Mouse (Mus musculus): ENCODE data around the gene Hirip3.

The Hirip3 gene

DNA sequence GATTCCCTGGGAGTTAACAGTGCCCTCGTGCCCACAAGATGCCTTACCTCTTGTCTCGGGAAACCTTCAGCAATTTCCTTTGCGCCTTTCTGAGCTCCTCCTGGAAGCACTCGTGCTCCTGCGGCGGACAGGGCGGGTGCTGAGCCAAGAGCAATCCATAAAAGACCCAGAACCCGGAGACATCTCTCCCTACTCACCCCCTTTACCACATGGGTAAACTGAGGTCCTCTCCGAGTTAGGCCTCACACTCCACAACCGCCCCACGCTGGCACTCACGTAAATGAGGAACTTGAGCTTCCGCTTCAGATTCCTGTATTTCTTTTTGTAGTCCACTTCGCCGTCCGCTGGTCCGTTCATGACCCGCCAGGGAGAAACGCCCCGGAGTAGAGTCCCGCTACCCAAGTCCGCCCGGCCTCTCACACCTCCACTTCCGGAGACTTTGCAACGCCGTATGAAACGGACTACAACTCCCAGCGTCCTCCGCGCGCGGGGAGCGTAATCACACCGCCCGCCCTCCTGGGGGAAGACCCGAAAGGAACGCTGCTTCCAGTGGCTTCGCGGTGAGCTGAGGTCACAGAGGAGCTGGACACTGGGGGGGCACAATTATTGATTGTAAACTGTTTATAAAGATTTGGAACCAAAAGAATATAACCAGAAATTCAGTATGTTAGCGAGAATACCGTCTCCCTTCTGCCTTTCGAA, at the start of gene Hirip3:
Hirip3 (plus strand) TSS at position 544 of the 702 bp plus-strand sequence.
- peak; percentile 83 for DNase-seq (ENCODE audit: extremely low spot score, low read depth, low spot score)

DNA sequence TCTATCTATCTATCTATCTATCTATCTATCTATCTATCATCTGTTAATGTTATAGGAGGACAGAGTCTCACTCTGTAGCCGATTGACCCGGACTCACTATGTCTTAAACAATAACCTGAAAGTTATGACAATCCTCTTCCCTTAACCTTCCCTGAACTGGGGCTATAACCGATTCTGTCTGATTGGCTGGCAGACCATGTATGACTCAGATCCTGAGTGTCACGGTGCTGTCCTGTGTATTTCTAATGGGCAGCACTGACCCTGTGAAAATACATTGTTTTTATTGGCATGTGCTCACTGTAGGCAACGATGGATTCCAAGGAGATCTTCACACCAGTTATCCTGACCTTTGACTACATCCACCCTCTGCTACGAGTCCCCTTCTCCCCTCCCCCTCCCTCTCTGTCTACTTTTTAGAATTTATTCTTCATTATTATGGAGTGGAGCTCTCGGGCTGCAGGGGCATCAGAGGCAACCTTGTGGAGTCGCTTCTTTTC, 46.0 kb upstream of the Hirip3 start:
- DNase-seq (ENCODE audit: extremely low spot score, low read depth, low spot score), result no peak

DNA sequence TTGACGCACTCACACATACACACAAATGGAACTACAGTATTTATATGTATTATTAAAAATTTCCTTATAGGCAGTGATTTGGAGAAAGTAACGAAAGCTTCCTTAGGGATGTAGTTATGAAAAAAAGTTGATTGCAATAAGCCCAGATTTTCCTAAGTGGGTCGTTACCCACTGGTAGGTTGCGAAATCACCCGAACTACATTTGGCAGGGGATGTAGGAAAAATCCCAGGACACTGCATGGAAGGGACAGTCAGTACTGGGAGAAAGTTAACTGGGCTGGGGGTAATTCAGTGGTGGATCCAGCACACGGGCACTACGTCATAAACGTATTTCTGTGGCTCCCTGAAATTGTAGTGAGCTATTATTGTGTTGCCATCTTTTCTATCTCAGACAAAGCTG, 45.3 kb upstream of the Hirip3 start:
- no peak for DNase-seq (ENCODE audit: extremely low spot score, low read depth, low spot score)

DNA sequence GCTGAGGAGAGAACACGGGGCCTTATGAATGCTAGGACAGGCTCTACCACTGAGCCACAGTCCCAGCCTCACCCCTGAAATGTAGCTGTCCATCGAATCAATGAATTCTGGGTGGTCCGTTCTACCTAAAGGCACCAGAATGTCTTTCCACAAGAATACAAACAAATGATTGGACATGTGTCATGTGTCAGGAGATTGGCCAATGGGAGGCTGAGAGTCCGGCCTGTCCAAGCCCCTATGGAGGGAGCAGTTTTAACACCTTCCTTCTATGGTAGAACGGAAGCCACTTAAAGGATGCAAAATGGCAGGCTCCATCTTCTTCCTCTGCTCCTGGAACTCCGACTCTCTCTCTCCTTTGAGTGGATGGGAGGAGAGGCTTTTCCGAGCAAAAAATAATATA, 44.2 kb upstream of the Hirip3 start:
- no peak for DNase-seq (ENCODE audit: extremely low spot score, low read depth, low spot score)

- no peak for DNase-seq (ENCODE audit: extremely low spot score, low read depth, low spot score)
Observed at GRCm38 (mm10) chr7:126818818-126819217, 43.0 kb upstream of the Hirip3 start.

- peak; percentile 61 for DNase-seq (ENCODE audit: extremely low spot score, low read depth, low spot score)
Observed at GRCm38 (mm10) chr7:126821835-126822511, 39.8 kb upstream of the Hirip3 start.

- DNase-seq (ENCODE audit: extremely low spot score, low read depth, low spot score), result no peak
Observed at GRCm38 (mm10) chr7:126822741-126823140, 39.0 kb upstream of the Hirip3 start.

DNA sequence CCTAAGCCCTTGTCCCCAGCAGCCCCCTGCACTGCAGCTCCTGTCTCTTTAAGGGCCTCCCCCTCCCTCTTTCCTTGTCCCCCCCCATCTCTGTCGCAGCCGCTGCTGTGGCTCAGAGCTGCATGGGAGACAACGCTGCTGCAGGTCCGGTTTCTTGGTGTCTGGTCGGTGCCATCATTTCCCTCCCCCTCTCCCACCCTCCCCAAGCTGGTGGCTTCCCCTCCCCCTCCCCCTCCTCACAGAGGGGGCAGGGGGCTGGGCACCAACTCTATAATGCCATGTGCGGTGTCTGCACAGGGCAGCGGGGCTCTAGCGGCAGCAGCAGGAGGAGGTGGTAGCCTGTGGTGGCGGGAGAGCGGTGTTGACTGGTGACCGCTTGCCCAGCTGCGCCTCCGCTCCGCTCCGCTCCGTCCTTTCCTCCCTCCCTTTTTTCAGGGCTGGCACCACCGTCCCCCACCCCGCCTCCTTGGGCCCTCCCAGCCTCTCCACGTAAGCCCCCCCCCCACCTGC, 38.5 kb upstream of the Hirip3 start:
- no peak for DNase-seq (ENCODE audit: extremely low spot score, low read depth, low spot score)

DNA sequence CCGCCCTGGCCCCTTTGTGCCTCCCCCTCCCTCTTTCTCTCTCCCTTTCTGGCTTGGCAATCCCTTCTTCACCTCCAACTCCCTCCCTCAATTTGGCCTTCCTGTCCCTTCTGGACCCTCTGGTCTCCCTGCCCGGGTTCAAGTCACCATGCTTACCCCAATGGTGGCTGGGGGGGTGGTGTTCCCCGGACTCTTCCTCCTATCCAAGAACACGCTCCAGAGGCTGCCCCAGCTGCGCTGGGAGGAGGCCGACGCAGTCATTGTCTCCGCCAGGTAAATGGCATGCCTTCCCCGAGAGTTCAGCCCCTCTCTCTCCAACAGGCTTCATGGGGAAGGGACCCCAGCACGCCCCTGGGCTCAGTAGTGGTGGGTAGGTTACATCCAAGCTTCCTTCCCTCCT, 37.8 kb upstream of the Hirip3 start:
- no peak for DNase-seq (ENCODE audit: extremely low spot score, low read depth, low spot score)

DNA sequence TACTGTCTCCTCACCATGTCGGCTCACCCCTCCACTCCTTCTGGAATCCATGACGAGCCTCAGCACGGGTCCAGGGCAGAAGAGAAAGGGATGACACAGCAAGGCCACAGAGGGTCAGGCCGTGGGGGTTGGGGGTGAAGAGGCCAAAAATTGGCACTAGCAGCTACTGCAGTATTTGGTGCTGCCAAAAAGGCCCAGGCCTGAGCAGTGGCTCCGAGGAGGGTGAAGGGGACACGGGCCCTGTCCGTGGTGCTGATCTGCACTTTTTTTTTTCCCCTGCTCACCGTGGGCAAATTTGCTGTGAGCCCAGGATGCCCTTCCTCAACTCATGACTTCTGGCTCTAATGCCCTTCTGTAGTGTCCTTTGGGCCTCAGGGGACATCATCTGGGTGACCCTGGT, 36.4 kb upstream of the Hirip3 start:
- no peak for DNase-seq (ENCODE audit: extremely low spot score, low read depth, low spot score)

DNA sequence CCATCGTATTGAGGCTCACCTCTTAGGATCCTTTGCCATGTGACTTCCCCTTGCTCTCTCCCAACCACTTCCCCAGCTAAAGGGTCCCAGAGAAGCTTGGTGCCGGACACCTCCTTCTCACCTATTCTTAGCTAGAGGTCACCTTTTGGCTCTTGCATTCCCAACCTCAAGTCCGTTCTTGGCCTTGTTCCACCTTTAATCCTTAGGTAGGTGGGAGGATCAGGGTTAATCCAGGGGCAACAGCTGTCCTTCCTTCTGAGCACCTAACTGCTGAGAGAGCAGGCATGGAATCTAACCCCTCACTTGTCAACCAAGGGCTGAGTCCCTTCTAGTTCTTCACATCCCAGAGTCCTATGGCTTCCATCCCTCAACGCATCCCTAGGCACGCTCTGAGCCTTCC, 35.8 kb upstream of the Hirip3 start:
- no peak for DNase-seq (ENCODE audit: extremely low spot score, low read depth, low spot score)

DNA sequence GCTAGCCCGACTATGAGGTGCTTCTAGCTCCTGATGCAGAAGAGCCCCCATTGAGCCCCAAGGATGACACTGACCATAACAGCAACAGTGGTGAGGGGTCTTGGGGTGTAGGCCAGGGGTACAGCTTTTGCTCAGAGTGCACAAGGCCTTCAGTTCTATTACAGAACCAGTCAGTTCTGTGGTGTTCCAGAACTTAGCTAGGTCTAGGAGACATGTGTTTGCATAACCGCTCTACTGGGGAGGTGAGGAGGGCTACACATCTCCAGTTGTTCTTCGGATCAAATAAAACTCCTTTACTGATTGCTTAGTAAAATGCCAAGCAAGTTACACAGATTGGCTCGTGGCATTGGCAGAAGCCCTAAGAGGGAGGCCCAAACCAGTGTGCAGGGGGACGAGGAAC, 30.2 kb upstream of the Hirip3 start, which contains the start of gene 4930451I11Rik:
4930451I11Rik (minus strand) TSS at position 101 of the 400 bp plus-strand sequence.
- DNase-seq (ENCODE audit: extremely low spot score, low read depth, low spot score), result no peak

DNA sequence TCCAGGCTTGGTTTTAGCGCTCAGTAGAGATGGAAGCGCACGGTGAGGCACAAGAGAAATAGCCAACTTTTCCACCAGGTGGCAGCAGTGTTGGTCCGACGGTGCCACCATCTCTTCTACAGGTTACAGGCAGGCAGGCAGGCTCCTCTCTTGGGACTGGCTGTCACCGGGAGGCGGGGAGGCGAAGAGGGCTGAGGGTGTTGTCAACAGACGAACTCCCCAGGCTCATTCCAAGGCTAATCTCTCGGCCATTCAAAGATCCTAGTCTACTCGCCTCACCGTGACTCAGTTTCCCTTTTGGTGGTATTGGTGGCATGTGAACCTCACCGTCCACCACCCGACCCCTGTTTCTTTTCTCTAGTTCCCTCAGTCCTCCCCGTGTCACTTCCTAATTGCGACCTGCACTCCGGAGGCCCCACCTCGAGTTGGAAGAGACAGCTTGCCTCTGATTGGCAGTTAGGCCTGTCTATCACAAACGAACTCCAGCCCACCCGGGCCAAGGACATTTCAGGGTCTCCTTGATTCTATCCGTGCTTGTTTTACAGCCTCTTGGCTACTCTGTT, 29.7 kb upstream of the Hirip3 start:
- DNase-seq (ENCODE audit: extremely low spot score, low read depth, low spot score), result peak; percentile 57

DNA sequence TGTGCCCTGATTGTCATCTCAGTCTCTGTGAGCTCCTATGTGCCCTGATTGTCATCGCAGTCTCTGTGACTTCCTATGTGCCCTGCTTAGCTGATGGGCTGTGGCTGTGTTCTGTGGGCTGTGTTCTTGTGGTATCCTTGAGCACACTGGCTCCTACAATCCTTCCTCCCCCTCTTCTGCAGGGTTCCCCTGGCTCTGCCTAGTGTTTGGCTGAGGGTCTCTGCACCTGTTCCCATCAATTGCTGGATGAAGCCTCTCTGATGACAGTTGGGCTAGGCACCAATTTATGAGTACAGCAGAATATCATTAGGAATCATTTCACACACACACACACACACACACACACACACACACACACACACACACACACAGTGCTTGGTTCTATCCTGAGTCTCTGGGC, 28.5 kb upstream of the Hirip3 start:
- DNase-seq (ENCODE audit: extremely low spot score, low read depth, low spot score), result no peak

DNA sequence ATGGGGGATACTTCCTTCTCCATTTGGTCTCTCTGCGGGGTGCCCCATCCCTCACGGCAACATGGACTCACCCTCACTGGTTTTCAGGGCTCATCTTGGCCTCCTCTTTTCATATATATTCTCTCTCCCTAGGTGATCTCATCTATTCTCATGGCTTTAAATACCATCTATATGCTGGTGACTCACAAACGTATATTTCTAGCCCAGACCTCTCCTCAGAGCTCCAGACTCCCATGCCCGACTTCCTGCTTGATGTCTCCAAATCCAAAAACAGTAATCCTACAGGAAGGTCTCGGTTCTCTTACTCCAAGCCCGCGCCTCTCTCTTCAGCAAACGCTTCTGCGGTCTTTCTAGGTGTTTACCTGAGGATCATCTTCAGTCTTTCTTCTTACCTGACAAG, 18.5 kb upstream of the Hirip3 start:
- no peak for DNase-seq (ENCODE audit: extremely low spot score, low read depth, low spot score)

DNA sequence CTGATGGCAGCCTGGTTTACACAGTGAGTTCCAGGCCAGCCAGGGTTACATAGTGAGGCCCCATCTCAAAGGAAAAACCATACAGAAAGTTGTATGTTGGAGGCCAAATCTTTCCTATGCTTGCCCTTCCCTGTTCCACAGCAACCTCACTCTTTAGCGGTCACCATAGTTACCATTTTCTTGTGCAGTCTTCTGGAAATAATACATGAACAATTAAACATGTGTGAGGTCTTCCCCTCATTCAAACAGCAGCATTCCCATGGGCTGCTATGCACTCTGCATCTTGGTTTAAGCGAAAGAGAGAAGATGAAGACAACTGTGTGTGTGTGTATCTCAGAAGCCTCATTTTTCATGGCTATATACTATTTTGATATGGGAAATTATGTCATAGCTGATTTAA, 16.3 kb upstream of the Hirip3 start:
- no peak for DNase-seq (ENCODE audit: extremely low spot score, low read depth, low spot score)

DNA sequence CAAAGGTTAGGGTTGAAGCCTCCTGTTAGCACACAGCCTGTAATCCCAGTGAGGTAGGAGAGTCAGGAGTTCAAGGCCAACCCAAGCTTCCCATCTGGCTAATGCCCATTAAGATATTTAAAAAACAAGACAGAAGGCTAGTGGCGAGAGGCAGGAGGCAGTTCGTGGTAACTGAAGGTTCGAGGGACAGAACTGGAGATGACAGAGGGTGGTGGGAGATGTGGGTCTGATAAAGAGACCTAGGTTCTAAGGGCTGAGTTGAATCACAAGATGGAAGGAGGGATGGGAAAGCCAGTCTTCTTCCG, 14.7 kb upstream of the Hirip3 start, which contains the start of gene Doc2a:
Doc2a (plus strand) TSS at position 301 of the 305 bp plus-strand sequence.
- no peak for DNase-seq (ENCODE audit: extremely low spot score, low read depth, low spot score)

DNA sequence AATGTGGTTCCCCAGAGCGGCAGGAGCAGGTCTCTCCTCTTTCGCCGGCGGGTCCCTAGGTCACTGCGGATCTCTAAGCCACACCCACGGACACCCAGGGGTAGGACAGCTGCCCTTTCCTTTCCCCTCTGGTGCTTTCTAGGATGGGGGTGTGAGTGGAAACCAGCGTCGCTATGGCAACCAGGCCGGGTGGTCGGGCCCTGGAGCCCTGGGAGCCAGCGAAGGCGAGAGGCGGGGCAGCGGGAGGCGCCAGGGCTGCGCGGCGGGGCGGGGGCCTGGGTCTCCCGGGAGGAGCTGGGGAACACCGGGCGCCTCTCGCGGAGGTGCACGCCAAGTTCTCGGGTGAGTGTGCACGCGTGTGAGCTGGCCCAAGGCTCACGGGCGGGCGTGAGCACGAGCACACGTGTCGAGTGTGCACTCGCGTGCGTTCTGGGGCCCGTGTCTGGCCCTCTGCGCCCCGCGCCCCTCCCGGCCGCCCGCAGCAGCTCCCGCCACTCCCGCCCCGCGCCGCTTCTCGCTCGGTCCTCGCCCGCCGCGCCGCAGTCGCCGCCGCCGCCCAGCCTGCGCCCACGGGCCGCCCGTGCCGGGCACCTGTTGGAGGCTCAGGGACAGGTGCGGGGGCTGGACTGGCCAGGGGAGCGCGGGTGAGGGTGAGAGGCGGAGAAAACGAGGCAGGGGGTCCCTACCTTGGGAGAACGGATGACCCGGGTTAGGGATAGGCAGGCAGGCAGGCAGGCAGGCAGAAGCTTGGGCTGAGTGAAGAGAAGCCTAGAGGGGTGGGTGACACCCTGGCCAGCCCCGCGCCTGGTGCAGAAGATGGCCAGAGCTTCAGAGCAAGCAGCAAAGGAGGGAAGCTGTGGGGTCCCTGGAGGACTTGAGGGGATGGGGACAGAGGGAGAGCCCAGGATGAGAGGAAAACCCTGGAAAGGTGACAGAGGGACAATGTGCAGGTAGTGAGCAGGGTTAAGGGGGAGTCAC, 14.1 kb upstream of the Hirip3 start:
- DNase-seq (ENCODE audit: extremely low spot score, low read depth, low spot score), result no peak

GRCm38 (mm10) chr7:126848794-126849193, 13.0 kb upstream of the Hirip3 start:
- no peak for DNase-seq (ENCODE audit: extremely low spot score, low read depth, low spot score)

DNA sequence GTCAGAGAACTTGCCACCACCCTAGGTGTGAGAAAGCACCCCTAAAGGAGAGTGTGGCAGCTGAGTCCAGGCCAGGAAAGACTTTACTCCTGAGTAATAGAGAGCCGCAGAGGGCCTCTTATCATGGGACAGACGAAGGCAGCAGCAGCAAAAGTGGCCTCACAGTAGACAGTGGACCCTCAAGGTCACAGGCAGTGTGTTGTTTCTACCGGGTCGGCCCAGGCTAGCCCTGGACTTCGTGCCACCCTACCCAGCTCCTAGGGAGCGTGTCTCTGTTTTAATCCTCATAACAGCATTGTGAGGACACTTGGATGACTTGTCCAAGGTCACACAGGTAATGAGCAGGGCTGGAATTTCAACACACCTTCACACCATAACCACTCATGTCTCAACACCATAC, 11.6 kb upstream of the Hirip3 start:
- DNase-seq (ENCODE audit: extremely low spot score, low read depth, low spot score), result no peak

DNA sequence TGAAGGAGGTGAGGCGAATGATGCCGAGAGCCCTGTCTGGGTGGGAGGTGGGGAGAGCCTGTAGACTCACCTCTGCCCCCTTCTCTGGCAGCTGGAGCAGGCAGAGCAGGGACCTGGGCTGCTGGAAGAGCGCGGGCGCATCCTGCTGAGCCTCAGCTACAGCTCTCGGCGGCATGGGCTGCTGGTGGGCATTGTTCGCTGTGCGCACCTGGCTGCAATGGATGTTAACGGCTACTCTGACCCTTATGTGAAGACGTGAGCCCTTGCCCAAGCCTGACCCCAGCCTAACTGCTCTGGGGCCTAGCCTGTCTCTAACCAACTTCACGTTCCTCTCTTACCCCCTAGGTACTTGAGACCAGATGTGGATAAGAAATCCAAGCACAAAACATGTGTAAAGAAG, 10.6 kb upstream of the Hirip3 start:
- DNase-seq (ENCODE audit: extremely low spot score, low read depth, low spot score), result no peak

All from hindlimb bud, embryonic 11.5 days (tissue).